Mouse (Mus musculus): ENCODE results near the gene Derl2.

DNA sequence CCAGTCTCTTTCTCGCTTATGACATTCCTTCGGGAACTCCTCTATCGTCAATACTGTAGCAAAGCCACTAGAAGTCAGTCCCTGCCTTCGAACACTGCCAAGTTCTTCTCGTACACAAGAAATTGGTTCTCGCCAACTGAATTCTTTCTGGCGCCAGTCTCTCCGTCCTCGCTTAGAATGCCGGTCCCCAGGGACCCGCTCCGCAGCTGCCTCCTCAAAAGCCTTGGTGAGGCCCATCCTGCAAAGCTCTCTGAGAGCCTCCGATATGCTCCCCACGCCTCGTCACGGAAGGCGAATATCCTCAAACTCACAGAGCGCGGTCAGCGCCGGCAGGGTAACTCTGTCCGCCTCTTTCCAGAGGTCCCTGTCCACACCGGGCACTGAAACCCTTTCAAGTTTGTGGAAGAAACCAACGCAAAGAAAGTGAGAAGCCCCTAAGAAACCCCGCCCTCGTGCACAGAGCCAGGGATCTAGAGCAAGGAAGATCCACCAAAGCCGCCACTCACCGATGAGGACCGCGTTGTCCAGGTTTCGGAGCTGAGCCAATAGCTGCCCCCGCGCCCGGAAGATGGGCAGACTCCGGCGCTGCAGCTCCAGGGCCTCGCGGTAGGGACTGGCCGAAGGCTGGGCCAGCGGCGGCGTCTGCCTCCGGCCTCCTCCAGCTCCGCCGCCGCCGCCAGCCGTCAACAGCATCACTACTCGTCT lies 15.9 kb downstream of the Derl2 start:
- no peak for TF ChIP-seq POLR2A (IDR thresholded peaks at IDR 0.05; ENCODE audit: extremely low read depth, insufficient read depth, low read length)
- TF ChIP-seq CTCF (IDR thresholded peaks at IDR 0.05; ENCODE audit: extremely low read depth, insufficient read depth, low read length) = no peak
